Mouse (Mus musculus) liver, embryonic 13.5 days (tissue): ENCODE results near the gene Adcy10. TPM values are rescaled to one million over a fixed set of nuclear protein-coding genes. Genes with fewer than 3 reads are reported as not detected.
A peak's percentile ranks its signal among the peaks of the same experiment; 100 is the strongest.

Experiments
- ATAC-seq: fragments of 200-750 bp; cut with Nextera tagmentation; 2 replicates; pipeline ENCODE4 v1.8.0; 2017; ENCODE audit warnings: low read depth, mild to moderate bottlenecking, moderate number of reproducible peaks, moderate library complexity
- DNase-seq: peaks from one replicate; pipeline ENCODE4 v3.0.0; 2022
- H3K27ac ChIP-seq: fragments of 300-500 bp; sonication (generic); 2 replicates; pipeline ENCODE4 v1.5.1; 2015; ENCODE audit warnings: moderate library complexity, mild to moderate bottlenecking, inconsistent platforms
- H3K27me3 ChIP-seq: fragments of 300-500 bp; sonication (generic); 2 replicates; pipeline ENCODE4 v1.6.1; 2015; ENCODE audit warnings: mild to moderate bottlenecking, inconsistent platforms
- H3K36me3 ChIP-seq: fragments of 300-500 bp; sonication (generic); 2 replicates; pipeline ENCODE4 v1.6.1; 2015; ENCODE audit warnings: mild to moderate bottlenecking, inconsistent platforms
- H3K4me1 ChIP-seq: fragments of 300-500 bp; sonication (generic); replicated peaks from 2 replicates; pipeline ENCODE4 v1.6.1; 2015; ENCODE audit warnings: inconsistent platforms
- H3K4me2 ChIP-seq: fragments of 300-500 bp; sonication (generic); 2 replicates; pipeline ENCODE4 v1.6.1; 2015; ENCODE audit warnings: inconsistent platforms, mild to moderate bottlenecking, moderate library complexity
- H3K4me3 ChIP-seq: fragments of 300-500 bp; sonication (generic); replicated peaks from 2 replicates; pipeline ENCODE4 v1.5.1; 2015; ENCODE audit warnings: mild to moderate bottlenecking, inconsistent platforms
- H3K9ac ChIP-seq: fragments of 300-500 bp; sonication (generic); 2 replicates; pipeline ENCODE4 v1.6.1; 2015; ENCODE audit warnings: mild to moderate bottlenecking, inconsistent platforms
- H3K9me3 ChIP-seq: fragments of 300-500 bp; sonication (generic); replicated peaks from 2 replicates; pipeline ENCODE4 v1.6.1; 2016; ENCODE audit warnings: inconsistent platforms
- WGBS: fragments of 180-500 bp; shearing (Covaris S2); methylation state at CpG from one replicate; pipeline ENCODE4 v1.1.7; 2015; ENCODE audit not compliant: insufficient replicate concordance; 5-methylcytosine and 5-hydroxymethylcytosine counted together
- polyA plus RNA-seq: library from polyadenylated mRNA; unstranded; fragments of >200 nt; fragmentation: Nextera tagmentation; extraction: Ambion mirVana; gene quantifications from 2 replicates; pipeline ENCODE4 v1.2.1, GENCODE M21; 2015

Adcy10 gene
- polyA plus RNA-seq, 1 experiment from 2014 or later, result 0.05 TPM

GRCm38 (mm10) chr1:165586366-165586765 lies 101.4 kb downstream of the Adcy10 start:
- H3K4me2 ChIP-seq, result no peak overlapping the region
- no peak overlapping the region for H3K9ac ChIP-seq
- H3K36me3 ChIP-seq, result no peaks in the 10 kb centered on the region
- no peak for ATAC-seq
- no peak overlapping the region for H3K27ac ChIP-seq
- H3K4me3 ChIP-seq, result no peak overlapping the region
- peaks cover 3% of the 10 kb centered on the region for H3K4me1 ChIP-seq
- 58% methylated on average over 1 of the region's 1 CpGs for WGBS
- H3K27me3 ChIP-seq, result no peaks in the 10 kb centered on the region
- DNase-seq, result no peak
- H3K9me3 ChIP-seq, result no peaks in the 10 kb centered on the region

GRCm38 (mm10) chr1:165587845-165588244 lies 102.9 kb downstream of the Adcy10 start:
- Histone ChIP-seq H3K4me2 (no peak overlapping the region), H3K27ac (peak overlapping the region; percentile 34; the same call in 1 of the 2 replicates), H3K27me3 (no peaks in the 10 kb centered on the region), H3K36me3 (0 out of 2 replicates have a peak, but pooled peaks cover 7% of the 10 kb centered on the region), H3K4me1 (peaks cover 16% of the 10 kb centered on the region), H3K9me3 (no peaks in the 10 kb centered on the region), H3K9ac (no peak overlapping the region), H3K4me3 (no peak overlapping the region)
- no peak for DNase-seq
- WGBS, result 51% methylated on average over 8 of the region's 8 CpGs
- no peak for ATAC-seq

GRCm38 (mm10) chr1:165589280-165590048 lies 104.5 kb downstream of the Adcy10 start:
- Histone ChIP-seq H3K27me3 (no peaks in the 10 kb centered on the region), H3K4me1 (peaks cover 21% of the 10 kb centered on the region), H3K27ac (peak overlapping the region; percentile 18; the same call in 1 of the 2 replicates), H3K9me3 (no peaks in the 10 kb centered on the region), H3K9ac (no peak overlapping the region), H3K36me3 (peaks cover 13% of the 10 kb centered on the region; the same call in 1 of the 2 replicates), H3K4me2 (no peak overlapping the region), H3K4me3 (no peak overlapping the region)
- DNase-seq (no peak), ATAC-seq (no peak)
- WGBS, result 43% methylated on average over 10 of the region's 10 CpGs

- Histone ChIP-seq H3K9me3 (no peaks in the 10 kb centered on the region), H3K4me1 (peaks cover 21% of the 10 kb centered on the region), H3K4me2 (no peak overlapping the region), H3K9ac (no peak overlapping the region), H3K27me3 (no peaks in the 10 kb centered on the region), H3K36me3 (peaks cover 13% of the 10 kb centered on the region; the same call in 1 of the 2 replicates), H3K27ac (no peak overlapping the region), H3K4me3 (no peak overlapping the region)
- 61% methylated on average over 8 of the region's 8 CpGs for WGBS
- ATAC-seq (no peak), DNase-seq (no peak)
Observed at GRCm38 (mm10) chr1:165590760-165591159, 105.8 kb downstream of the Adcy10 start.

- 28% methylated on average over 14 of the region's 14 CpGs for WGBS
- Histone ChIP-seq H3K36me3 (peaks cover 13% of the 10 kb centered on the region; the same call in 1 of the 2 replicates), H3K4me2 (no peak overlapping the region), H3K4me3 (no peak overlapping the region), H3K9ac (no peak overlapping the region), H3K9me3 (no peaks in the 10 kb centered on the region), H3K27me3 (no peaks in the 10 kb centered on the region), H3K4me1 (peaks cover 21% of the 10 kb centered on the region), H3K27ac (no peak overlapping the region)
- ATAC-seq (peak; percentile 70), DNase-seq (no peak)
Observed at GRCm38 (mm10) chr1:165592295-165593082, 107.5 kb downstream of the Adcy10 start.

- H3K4me2 ChIP-seq, result no peak overlapping the region
- no peak overlapping the region for H3K4me3 ChIP-seq
- 80% methylated on average over 15 of the region's 15 CpGs for WGBS
- no peaks in the 10 kb centered on the region for H3K27me3 ChIP-seq
- ATAC-seq, result no peak
- no peak overlapping the region for H3K27ac ChIP-seq
- H3K36me3 ChIP-seq, result peaks cover 19% of the 10 kb centered on the region; the same call in 1 of the 2 replicates
- H3K9me3 ChIP-seq, result no peaks in the 10 kb centered on the region
- H3K4me1 ChIP-seq, result peaks cover 21% of the 10 kb centered on the region
- DNase-seq, result no peak
- no peak overlapping the region for H3K9ac ChIP-seq
Observed at GRCm38 (mm10) chr1:165594699-165595421, 109.9 kb downstream of the Adcy10 start.

GRCm38 (mm10) chr1:165601775-165602280 lies 116.8 kb downstream of the Adcy10 start:
- Histone ChIP-seq H3K9ac (no peak overlapping the region), H3K27ac (no peak overlapping the region), H3K9me3 (no peaks in the 10 kb centered on the region), H3K4me3 (no peak overlapping the region), H3K36me3 (peaks cover 30% of the 10 kb centered on the region; the same call in 1 of the 2 replicates), H3K4me2 (no peak overlapping the region), H3K27me3 (no peaks in the 10 kb centered on the region), H3K4me1 (no peaks in the 10 kb centered on the region)
- DNase-seq (no peak), ATAC-seq (no peak)
- 61% methylated on average over 10 of the region's 10 CpGs for WGBS

- H3K9me3 ChIP-seq, result no peaks in the 10 kb centered on the region
- H3K27me3 ChIP-seq, result no peaks in the 10 kb centered on the region
- DNase-seq (no peak), ATAC-seq (no peak)
- H3K9ac ChIP-seq, result no peak overlapping the region
- H3K36me3 ChIP-seq, result peaks cover 33% of the 10 kb centered on the region; the same call in 1 of the 2 replicates
- H3K4me1 ChIP-seq, result 0 out of 2 replicates have a peak, but pooled peaks cover under 1% of the 10 kb centered on the region
- WGBS, result 81% methylated on average over 14 of the region's 14 CpGs
- H3K4me2 ChIP-seq, result no peak overlapping the region
- no peak overlapping the region for H3K4me3 ChIP-seq
- H3K27ac ChIP-seq, result no peak overlapping the region
Observed at GRCm38 (mm10) chr1:165603218-165603617, 118.2 kb downstream of the Adcy10 start.

- Histone ChIP-seq H3K27ac (no peak overlapping the region), H3K9me3 (no peaks in the 10 kb centered on the region), H3K9ac (no peak overlapping the region), H3K27me3 (no peaks in the 10 kb centered on the region), H3K36me3 (peaks cover 28% of the 10 kb centered on the region; the same call in 1 of the 2 replicates), H3K4me3 (no peak overlapping the region), H3K4me2 (no peak overlapping the region), H3K4me1 (0 out of 2 replicates have a peak, but pooled peaks cover 3% of the 10 kb centered on the region)
- WGBS, result 51% methylated on average over 8 of the region's 8 CpGs
- DNase-seq (no peak), ATAC-seq (no peak)
Observed at GRCm38 (mm10) chr1:165604203-165604602, 119.2 kb downstream of the Adcy10 start.

- no peak for DNase-seq
- Histone ChIP-seq H3K27me3 (no peaks in the 10 kb centered on the region), H3K36me3 (peaks cover 28% of the 10 kb centered on the region; the same call in 1 of the 2 replicates), H3K4me2 (no peak overlapping the region), H3K9ac (no peak overlapping the region), H3K4me1 (peaks cover 10% of the 10 kb centered on the region), H3K4me3 (no peak overlapping the region), H3K9me3 (no peaks in the 10 kb centered on the region), H3K27ac (no peak overlapping the region)
- 86% methylated on average over 3 of the region's 3 CpGs for WGBS
- ATAC-seq, result no peak
Observed at GRCm38 (mm10) chr1:165605108-165605507, 120.1 kb downstream of the Adcy10 start.
